Mouse (Mus musculus): ENCODE results near the gene Tjp1.

DNA sequence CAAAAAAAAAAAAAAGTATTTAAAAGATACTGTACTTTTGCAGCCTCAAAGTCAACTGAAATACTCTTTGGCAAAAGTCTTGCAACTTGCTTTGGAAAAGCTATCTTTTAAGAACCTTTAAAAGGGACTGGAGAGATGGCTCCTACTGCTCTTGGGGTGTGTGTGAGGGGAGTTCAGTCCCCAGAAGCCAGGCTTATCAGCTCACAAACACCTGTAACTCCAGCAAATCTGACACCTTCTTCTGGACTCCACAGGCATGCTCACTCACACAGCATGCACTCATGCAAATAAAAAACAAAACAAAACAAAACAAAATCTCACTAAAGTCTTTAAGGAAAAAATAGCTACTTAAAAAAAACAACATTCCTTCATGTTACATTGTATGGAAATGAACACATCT lies 179.0 kb downstream of the Tjp1 start:
- TF ChIP-seq CTCF (IDR thresholded peaks at IDR 0.05; ENCODE audit: low read depth, low read length) (no peak), POLR2A (IDR thresholded peaks at IDR 0.05; ENCODE audit: extremely low read depth, insufficient read depth, low read length) (no peak)

All from liver, adult 2 months (tissue).